Mouse (Mus musculus) left cerebral cortex, postnatal 14 days (tissue): ENCODE results near the gene Gm49450. TPM values are rescaled to one million over a fixed set of nuclear protein-coding genes. Genes with fewer than 3 reads are reported as not detected.
A peak's percentile ranks its signal among the peaks of the same experiment; 100 is the strongest.
"Not testable (repeated sequence)": the region's sequence is repeated elsewhere in the genome, so short reads cannot be mapped to it uniquely, and the experiment has no call there.

Experiments
- DNase-seq, 2 experiments: peaks; one replicate each; pipeline ENCODE4 v3.0.0; 2021 to 2022; ENCODE audit warnings: low spot score in 2 of 2, mixed read lengths in 1 of 2
- intact Hi-C: fragments of 180-260 bp; cut with DNase I; formaldehyde crosslinking; loops from one replicate; pipeline ENCODE4 v1.15.1; 2025
- total RNA-seq, 2 experiments: library from RNA; stranded (reverse); gene quantifications; 2 replicates each; pipeline ENCODE4 v1.2.3; 2021

Gm49450 gene
- total RNA-seq, 2 experiments from 2014 or later, result not detected

- DNase-seq, result peak; percentile 97 to 98
- intact Hi-C loops, result loop anchor here (2.0 kb wide), 1 partner anchor 59 kb away; no protein-coding TSS in a partner anchor
Measured at GRCm38 (mm10) chr15:98933833-98934216, 19.5 kb downstream of the Gm49450 start.

DNA sequence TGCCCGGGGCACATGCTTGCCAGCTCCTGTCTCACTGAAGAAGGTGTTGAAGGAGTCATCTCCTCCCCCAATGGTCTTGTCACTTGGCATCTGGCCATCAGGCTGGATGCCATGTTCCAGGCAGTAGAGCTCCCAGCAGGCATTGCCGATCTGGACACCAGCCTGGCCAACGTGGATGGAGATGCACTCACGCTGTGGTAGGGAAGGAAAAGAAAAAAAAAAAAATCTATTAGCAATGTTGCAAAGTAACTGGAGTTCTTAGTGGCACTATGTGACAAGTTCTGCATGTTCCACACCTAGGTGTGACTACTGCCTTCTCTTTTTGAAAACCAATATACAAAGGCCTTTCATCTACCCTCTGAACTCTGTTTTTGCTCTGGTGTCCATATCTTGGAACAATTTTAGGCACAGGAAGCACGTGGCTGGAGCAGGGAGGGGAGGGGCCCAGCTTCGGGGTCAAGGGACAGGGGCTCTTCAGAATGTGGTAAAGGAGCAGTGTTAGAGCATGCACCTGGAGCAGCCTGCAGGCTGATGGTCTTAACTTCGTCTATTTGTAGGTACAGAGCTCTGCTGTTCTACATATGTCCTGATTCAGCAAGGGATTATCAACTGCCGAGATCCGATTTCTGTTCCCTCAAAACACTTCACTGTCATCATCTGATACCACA is 20.2 kb downstream of the Gm49450 start:
- DNase-seq, intact Hi-C loops: not testable (repeated sequence)

DNA sequence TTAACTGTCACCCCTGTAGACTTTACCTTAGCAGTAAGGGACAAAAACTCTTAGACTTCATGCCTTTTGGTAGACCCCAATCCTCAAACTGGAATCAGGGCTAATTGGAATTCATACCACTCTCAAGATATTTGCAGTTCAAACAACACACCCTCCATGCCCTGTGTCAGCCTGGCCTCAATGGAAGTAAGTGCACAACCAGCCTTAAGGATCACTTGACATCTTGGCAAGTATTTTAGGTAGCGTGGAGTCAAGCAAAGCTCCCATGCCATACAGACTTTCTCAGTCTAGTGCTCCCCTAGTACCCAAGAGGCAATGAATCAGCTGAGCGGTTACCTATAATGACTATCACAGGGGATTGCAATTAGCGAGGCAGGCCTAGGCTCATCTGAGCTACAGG is 22.4 kb downstream of the Gm49450 start:
- intact Hi-C loops, result no loop called here
- no peak for DNase-seq

GRCm38 (mm10) chr15:98930017-98930734 is 23.2 kb downstream of the Gm49450 start:
- intact Hi-C loops, result no loop called here
- DNase-seq, result no peak

DNA sequence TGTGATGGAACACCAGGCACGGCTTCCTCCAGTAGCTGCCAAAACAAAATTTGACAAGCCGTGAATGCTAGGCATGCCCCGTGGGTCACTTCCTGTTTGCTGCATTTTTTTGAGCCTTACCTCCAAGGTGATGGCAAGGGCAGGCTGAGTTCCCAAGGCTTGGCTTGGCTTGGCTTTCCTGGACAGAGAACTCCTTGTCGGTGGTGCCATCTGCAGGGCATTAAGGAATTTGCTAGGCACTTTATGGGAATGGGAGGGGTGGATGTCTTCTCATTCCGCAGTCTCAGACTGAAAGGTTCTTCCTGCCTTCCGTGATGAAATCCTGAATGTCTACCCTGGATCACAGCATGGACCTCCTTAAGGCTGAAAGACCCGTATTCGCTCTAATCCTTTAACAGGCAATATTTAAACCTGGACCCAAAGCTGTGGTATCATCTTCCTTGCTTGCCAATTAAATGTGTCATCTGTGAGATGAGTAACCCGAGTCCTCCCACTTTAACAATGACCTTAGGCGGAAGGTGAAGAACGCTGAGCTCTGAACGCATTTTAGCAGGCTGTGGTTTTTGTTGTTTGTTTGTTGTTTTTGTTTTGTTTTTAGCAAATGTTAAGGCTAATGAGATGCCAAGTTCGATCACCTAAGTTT is 24.6 kb downstream of the Gm49450 start:
- intact Hi-C loops, result loop anchor here (5.0 kb wide), 3 partner anchors 36 to 121 kb away; partner anchors contain the start of genes Ddn and Rhebl1
- DNase-seq, result peak; percentile 70 to 72

- no peak for DNase-seq
- intact Hi-C loops, result loop anchor here (5.0 kb wide), 3 partner anchors 35 to 120 kb away; partner anchors contain the start of genes Ddn and Rhebl1
Measured at GRCm38 (mm10) chr15:98927566-98927965, 25.8 kb downstream of the Gm49450 start.

GRCm38 (mm10) chr15:98924682-98925081 is 28.7 kb downstream of the Gm49450 start:
- DNase-seq, result no peak
- intact Hi-C loops, result loop anchor here (5.0 kb wide), 3 partner anchors 32 to 117 kb away; partner anchors contain the start of genes Ddn and Rhebl1

DNA sequence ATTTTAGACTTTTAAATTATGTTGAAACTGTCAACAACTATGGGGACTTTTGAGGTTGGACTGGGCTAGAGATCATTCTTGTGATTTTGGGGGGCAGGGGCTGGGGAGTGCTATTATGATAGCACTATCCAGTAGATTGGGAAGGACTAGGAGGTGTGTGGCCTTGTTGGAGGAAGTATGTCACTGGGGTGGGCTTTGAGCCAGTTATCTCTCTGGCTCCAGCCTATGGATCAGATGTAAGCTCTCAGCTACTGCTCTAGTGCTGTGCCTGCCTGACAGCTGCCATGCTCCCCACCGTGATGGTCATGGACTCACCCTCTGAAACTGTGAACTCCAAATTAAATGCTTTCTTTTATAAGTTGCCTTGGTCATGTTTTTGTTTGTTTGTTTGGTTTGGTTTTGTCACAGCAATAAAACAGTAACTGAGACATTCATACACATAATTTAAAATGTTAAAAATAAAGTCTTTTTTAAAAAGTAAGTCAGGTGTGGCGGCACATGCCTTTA is 30.3 kb downstream of the Gm49450 start:
- intact Hi-C loops, result no loop called here
- DNase-seq, result no peak

DNA sequence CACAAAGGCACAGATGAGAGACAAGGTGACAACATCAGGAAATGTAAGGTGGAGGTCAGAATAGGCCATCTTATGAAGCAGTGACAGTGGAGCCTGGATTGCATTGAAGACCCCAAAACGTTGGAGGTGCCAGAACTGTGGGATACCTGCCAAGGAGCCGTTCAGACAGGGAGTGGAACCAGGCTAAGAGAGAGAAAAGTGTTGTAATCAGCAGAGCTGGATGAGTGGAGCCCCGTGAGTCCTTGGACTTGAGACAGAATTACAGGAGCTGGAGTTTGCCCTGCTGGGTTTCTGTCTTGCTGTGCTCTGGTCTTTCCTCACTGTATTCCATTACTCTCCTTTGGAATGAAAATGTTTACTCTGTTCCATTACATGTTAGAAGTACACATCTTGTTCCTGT is 30.8 kb downstream of the Gm49450 start:
- no peak for DNase-seq
- intact Hi-C loops, result no loop called here

- intact Hi-C loops, result no loop called here
- DNase-seq, result no peak
Measured at GRCm38 (mm10) chr15:98921510-98921909, 31.8 kb downstream of the Gm49450 start.

- intact Hi-C loops, result loop anchor here (5.0 kb wide), 1 partner anchor 36 kb away; no protein-coding TSS in a partner anchor
- not testable (repeated sequence) for DNase-seq
Measured at GRCm38 (mm10) chr15:98918499-98918895, 34.9 kb downstream of the Gm49450 start.

DNA sequence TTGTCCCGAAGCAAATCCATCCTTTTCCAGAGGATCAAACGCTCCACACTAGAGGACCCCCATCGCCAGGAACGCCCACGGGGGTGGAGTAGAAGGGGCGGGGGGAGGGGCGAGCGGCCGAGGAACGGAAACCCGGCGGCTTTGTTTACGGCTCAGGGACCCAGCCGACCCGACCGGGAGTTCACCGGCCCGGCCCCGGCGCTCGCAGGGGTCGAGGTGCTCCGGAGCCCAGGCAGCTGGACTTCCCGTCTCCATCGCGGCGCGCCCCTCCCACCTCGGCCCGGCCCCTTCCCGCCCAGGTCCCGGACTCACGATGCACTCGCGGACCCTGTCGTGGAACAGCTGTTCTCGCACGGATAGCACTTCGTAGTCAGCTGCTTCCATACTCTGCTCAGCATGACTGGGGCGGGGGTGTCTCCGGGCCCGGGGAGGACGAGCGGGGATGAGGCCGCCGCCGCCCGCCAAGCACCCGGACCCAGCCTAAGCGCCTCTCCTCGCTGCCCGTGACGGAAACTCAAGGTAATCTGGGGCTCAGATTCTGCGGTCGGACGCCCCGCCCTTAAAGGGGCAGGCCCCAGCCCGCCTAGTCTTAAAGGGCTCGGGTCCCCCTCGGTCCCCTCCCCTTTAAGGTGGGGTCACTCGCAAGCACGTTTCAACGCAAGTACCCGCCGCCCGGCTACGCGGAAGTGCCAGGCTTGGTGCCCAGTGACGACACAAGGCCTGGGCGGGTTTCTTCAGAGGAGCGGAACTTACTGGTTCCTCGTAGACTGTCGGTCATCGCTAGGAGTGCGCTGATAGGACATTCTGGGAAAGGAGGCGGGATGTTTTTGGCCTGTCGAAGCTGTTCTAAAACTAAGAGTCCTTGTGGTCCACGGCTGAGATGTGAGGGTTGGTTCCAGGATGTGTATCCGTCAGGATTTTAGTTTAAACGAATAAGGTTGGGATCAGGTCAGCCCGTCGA is 35.5 kb downstream of the Gm49450 start, which contains the start of gene Lmbr1l:
Lmbr1l (minus strand) TSS at position 694 of the 961 bp plus-strand sequence.
- intact Hi-C loops, result loop anchor here (5.0 kb wide), 1 partner anchor 36 kb away; no protein-coding TSS in a partner anchor
- peak; percentile 99 for DNase-seq

GRCm38 (mm10) chr15:98917091-98917490 is 36.3 kb downstream of the Gm49450 start:
- no peak for DNase-seq
- intact Hi-C loops, result loop anchor here (5.0 kb wide), 1 partner anchor 35 kb away; no protein-coding TSS in a partner anchor

DNA sequence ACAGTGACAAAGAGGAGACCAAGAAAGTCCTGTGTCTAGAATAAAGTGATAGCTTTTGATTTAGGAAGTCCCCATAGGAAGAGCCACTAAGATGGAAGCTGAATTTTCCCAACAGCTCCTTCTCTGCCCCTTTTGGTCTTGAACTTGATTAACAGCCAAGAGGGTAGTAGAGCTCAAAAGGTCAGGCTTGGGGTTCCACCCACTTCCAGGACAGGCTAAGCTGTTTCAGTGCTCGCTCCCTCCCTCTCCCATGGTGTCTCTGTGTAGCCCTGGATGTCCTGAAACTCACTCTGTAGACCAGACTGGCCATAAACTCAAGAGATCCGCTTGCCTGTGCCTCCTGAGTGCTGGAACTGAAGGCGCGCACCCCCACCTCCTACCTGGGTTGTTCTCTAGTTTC is 37.3 kb downstream of the Gm49450 start:
- intact Hi-C loops, result loop anchor here (1.0 to 5.0 kb wide), 2 partner anchors 14 to 34 kb away; no protein-coding TSS in a partner anchor
- DNase-seq, result no peak

GRCm38 (mm10) chr15:98914903-98915302 is 38.4 kb downstream of the Gm49450 start:
- intact Hi-C loops, result loop anchor here (5.0 kb wide), 1 partner anchor 33 kb away; no protein-coding TSS in a partner anchor
- no peak for DNase-seq

DNA sequence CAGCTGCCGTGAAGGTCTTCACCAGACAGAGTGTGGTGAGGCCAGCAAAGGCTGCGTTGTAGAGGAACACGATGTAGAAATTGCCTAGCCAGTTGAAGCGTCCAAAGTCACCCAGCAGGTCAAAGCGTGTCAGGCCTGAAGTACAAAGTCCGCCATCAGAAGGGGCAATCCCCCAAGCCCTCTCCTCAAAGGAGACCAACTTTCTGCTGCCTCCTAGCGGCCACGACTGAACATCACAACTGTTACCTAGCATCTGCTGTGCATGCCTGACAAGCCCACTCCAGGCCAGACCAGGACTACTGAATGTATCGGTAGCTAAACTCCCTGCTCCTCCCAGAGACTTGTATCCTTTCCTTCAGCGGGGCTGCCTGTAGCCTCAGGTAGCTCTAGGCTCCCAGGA is 48.7 kb downstream of the Gm49450 start:
- no peak for DNase-seq
- intact Hi-C loops, result no loop called here

DNA sequence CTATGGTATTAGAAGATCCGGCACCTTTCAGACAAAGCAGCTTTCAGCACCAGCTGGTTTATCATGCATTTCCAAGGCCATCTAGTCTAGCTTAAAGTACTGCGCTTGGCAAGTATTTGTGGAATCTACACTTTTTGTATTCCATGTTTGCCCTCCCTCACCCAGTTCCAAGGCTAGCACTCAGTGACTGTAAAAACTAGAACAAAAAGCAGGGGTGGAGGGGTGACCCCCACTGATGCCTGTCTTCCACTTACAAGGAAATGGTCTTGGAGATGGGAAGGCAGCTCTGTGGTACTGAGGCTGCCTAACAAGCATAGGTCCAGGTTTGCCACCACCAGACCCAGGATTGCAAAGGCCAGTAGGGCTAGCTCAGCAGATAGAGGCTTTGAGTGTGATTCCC is 50.8 kb downstream of the Gm49450 start:
- DNase-seq, result no peak
- intact Hi-C loops, result loop anchor here (1.0 kb wide), 1 partner anchor 14 kb away; no protein-coding TSS in a partner anchor

GRCm38 (mm10) chr15:98901530-98901929 is 51.8 kb downstream of the Gm49450 start:
- intact Hi-C loops, result no loop called here
- DNase-seq, result no peak
